ENCODE assay signal across 22 mouse cellular contexts in genomic region chr7:77087266-77087665, GRCm38 (mm10).
A peak's percentile ranks its signal among the peaks of the same experiment; 100 is the strongest.
DNase-seq lines count a peak whose midpoint lies in the region; ATAC-seq and TF ChIP-seq lines count a peak whose summit lies in the region.
"Had no signal": no experiment of that assay in that cellular context is flagged by ENCODE, and none has a peak within 500 bp of the region (broad histone marks: within the 10 kb centered on the region; RNA-seq: fewer than 3 reads in every experiment).

No protein-coding gene starts in this region.

- no peak overlapping the region for H3K27ac ChIP-seq in forebrain, postnatal 0 days (ENCODE audit: low read depth, low read length)
- H3K27ac ChIP-seq in forebrain, embryonic 12.5 days, result no peak overlapping the region
- no peak overlapping the region for H3K27ac ChIP-seq in midbrain, postnatal 0 days (ENCODE audit: low read depth, low read length)
- no peak overlapping the region for H3K27ac ChIP-seq in midbrain, embryonic 11.5 days (ENCODE audit: low read depth, low read length)
- H3K27ac ChIP-seq: embryonic facial prominence, embryonic 10.5 days; embryonic facial prominence, embryonic 12.5 days; forebrain, embryonic 13.5 days had no signal

- TF ChIP-seq CTCF in forebrain, postnatal 0 days (IDR thresholded peaks at IDR 0.05; ENCODE audit: low read depth), result no peak
- TF ChIP-seq CTCF in midbrain, postnatal 0 days (IDR thresholded peaks at IDR 0.05), result no peak
- no peak for TF ChIP-seq CTCF in brain, embryonic 14.5 days (IDR thresholded peaks at IDR 0.05; ENCODE audit: borderline replicate concordance, extremely low read depth, insufficient read depth, insufficient read length)

- H3K4me2 ChIP-seq in forebrain, postnatal 0 days (ENCODE audit: low read depth), result no peak overlapping the region
- no peak overlapping the region for H3K4me2 ChIP-seq in forebrain, embryonic 12.5 days
- no peak overlapping the region for H3K4me2 ChIP-seq in midbrain, postnatal 0 days (ENCODE audit: low read depth, low read length, poor library complexity, severe bottlenecking)
- no peak overlapping the region for H3K4me2 ChIP-seq in midbrain, embryonic 11.5 days
- H3K4me2 ChIP-seq: embryonic facial prominence, embryonic 12.5 days; forebrain, embryonic 13.5 days had no signal

- DNase-seq in forebrain, postnatal 0 days, result peak; percentile 22
- DNase-seq in midbrain, postnatal 0 days (ENCODE audit: low spot score), result peak; percentile 15
- DNase-seq in midbrain, embryonic 11.5 days (ENCODE audit: low spot score, missing footprints), result no peak
- DNase-seq in MN1 (ENCODE audit: low spot score), result peak; percentile 9
- peak; percentile 62 for DNase-seq in brain, embryonic 14.5 days (ENCODE audit: low read depth)
- no peak for DNase-seq in ovary, adult 18-20 months (ENCODE audit: low spot score)
- no peak for DNase-seq in kidney, postnatal 4 days
- DNase-seq: adrenal gland, adult 8-10 months; adrenal gland, postnatal 14 days; adrenal gland, postnatal 36 days; cerebellum, adult 11-12 months; cerebellum, adult 2 months; cerebellum, adult 9-10 months; cerebellum, postnatal 10 days; cerebellum, postnatal 25 days had no signal

- ATAC-seq in forebrain, postnatal 0 days, result no peak; the same call in 1 of the 2 replicates
- no peak for ATAC-seq in forebrain, embryonic 12.5 days (ENCODE audit: low FRiP score)
- no peak for ATAC-seq in midbrain, postnatal 0 days (ENCODE audit: low FRiP score)
- no peak for ATAC-seq in midbrain, embryonic 11.5 days (ENCODE audit: low FRiP score)
- ATAC-seq: activated CD4-positive, CD25-positive, alpha-beta regulatory T cell, adult 4 months; forebrain, embryonic 13.5 days; forebrain, embryonic 16.5 days; Patski had no signal

- H3K27me3 ChIP-seq in forebrain, postnatal 0 days (ENCODE audit: insufficient read depth, low read length), result no peaks in the 10 kb centered on the region
- no peaks in the 10 kb centered on the region for H3K27me3 ChIP-seq in forebrain, embryonic 12.5 days
- H3K27me3 ChIP-seq in midbrain, postnatal 0 days (ENCODE audit: insufficient read depth, low read length), result no peaks in the 10 kb centered on the region
- H3K27me3 ChIP-seq in midbrain, embryonic 11.5 days (ENCODE audit: control insufficient read depth, insufficient read depth, low read length), result no peaks in the 10 kb centered on the region
- H3K27me3 ChIP-seq: embryonic facial prominence, embryonic 12.5 days; forebrain, embryonic 13.5 days; Patski had no signal

- no peak overlapping the region for H3K4me3 ChIP-seq in forebrain, postnatal 0 days (ENCODE audit: low read depth, low read length)
- no peak overlapping the region for H3K4me3 ChIP-seq in forebrain, embryonic 12.5 days (replicated peaks)
- H3K4me3 ChIP-seq in midbrain, postnatal 0 days (ENCODE audit: low read depth, low read length), result no peak overlapping the region
- no peak overlapping the region for H3K4me3 ChIP-seq in midbrain, embryonic 11.5 days (ENCODE audit: low read depth, low read length)
- H3K4me3 ChIP-seq: embryonic facial prominence, embryonic 10.5 days; embryonic facial prominence, embryonic 12.5 days; forebrain, embryonic 13.5 days had no signal

- no peak for TF ChIP-seq POLR2A in brain, embryonic 14.5 days (IDR thresholded peaks at IDR 0.05; ENCODE audit: borderline replicate concordance, extremely low read depth, insufficient read depth, insufficient read length, poor library complexity, severe bottlenecking)

- no peak overlapping the region for H3K9ac ChIP-seq in forebrain, postnatal 0 days
- no peak overlapping the region for H3K9ac ChIP-seq in forebrain, embryonic 12.5 days
- H3K9ac ChIP-seq in midbrain, postnatal 0 days (replicated peaks; ENCODE audit: low read length, poor library complexity, severe bottlenecking), result no peak overlapping the region
- no peak overlapping the region for H3K9ac ChIP-seq in midbrain, embryonic 11.5 days (ENCODE audit: low read length)
- H3K9ac ChIP-seq: embryonic facial prominence, embryonic 12.5 days; forebrain, embryonic 13.5 days had no signal

- H3K9me3 ChIP-seq in forebrain, postnatal 0 days (ENCODE audit: low read length), result no peaks in the 10 kb centered on the region
- no peaks in the 10 kb centered on the region for H3K9me3 ChIP-seq in forebrain, embryonic 12.5 days
- H3K9me3 ChIP-seq in midbrain, postnatal 0 days (ENCODE audit: low read length), result no peaks in the 10 kb centered on the region
- no peaks in the 10 kb centered on the region for H3K9me3 ChIP-seq in midbrain, embryonic 11.5 days (ENCODE audit: control insufficient read depth, low read length)
- H3K9me3 ChIP-seq: embryonic facial prominence, embryonic 10.5 days; embryonic facial prominence, embryonic 12.5 days; forebrain, embryonic 13.5 days had no signal

- 26% methylated on average over 1 of the region's 1 CpGs for WGBS in forebrain, postnatal 0 days
- 60% methylated on average over 1 of the region's 1 CpGs for WGBS in forebrain, embryonic 12.5 days
- WGBS in midbrain, postnatal 0 days, result 49% methylated on average over 1 of the region's 1 CpGs
- 90% methylated on average over 1 of the region's 1 CpGs for WGBS in midbrain, embryonic 11.5 days

- H3K4me1 ChIP-seq in forebrain, postnatal 0 days (ENCODE audit: insufficient read depth), result no peaks in the 10 kb centered on the region
- 0 out of 2 replicates have a peak, but pooled peaks cover 4% of the 10 kb centered on the region for H3K4me1 ChIP-seq in forebrain, embryonic 12.5 days
- H3K4me1 ChIP-seq in midbrain, postnatal 0 days (ENCODE audit: insufficient read depth, low read length), result no peaks in the 10 kb centered on the region
- no peaks in the 10 kb centered on the region for H3K4me1 ChIP-seq in midbrain, embryonic 11.5 days (ENCODE audit: control insufficient read depth, insufficient read depth, low read length)
- H3K4me1 ChIP-seq: embryonic facial prominence, embryonic 10.5 days; embryonic facial prominence, embryonic 12.5 days had no signal

- H3K36me3 ChIP-seq in forebrain, postnatal 0 days (ENCODE audit: insufficient read depth), result no peaks in the 10 kb centered on the region
- no peaks in the 10 kb centered on the region for H3K36me3 ChIP-seq in forebrain, embryonic 12.5 days (replicated peaks)
- no peaks in the 10 kb centered on the region for H3K36me3 ChIP-seq in midbrain, postnatal 0 days (ENCODE audit: insufficient read depth, low read length)
- H3K36me3 ChIP-seq in midbrain, embryonic 11.5 days (ENCODE audit: control insufficient read depth, insufficient read depth, low read length), result no peaks in the 10 kb centered on the region
- H3K36me3 ChIP-seq: embryonic facial prominence, embryonic 10.5 days; embryonic facial prominence, embryonic 12.5 days had no signal

Comparison
In these comparisons a context has a peak if more than half of its experiments do, and no peak if none do; other contexts are left out.
1. DNase-seq: peak in forebrain, postnatal 0 days (single experiment), midbrain, postnatal 0 days (single experiment), MN1 (single experiment) and brain, embryonic 14.5 days (single experiment); none in midbrain, embryonic 11.5 days (single experiment), ovary, adult 18-20 months (single experiment) and kidney, postnatal 4 days (0 of 2).